Mouse (Mus musculus) brain, embryonic 18.5 days (tissue): Measurements from ENCODE around the gene Gm43518.
A peak's percentile ranks its signal among the peaks of the same experiment; 100 is the strongest.

Experiments used
- DNase-seq: peaks from one replicate; pipeline ENCODE4 v3.0.0-alpha.2; 2012; ENCODE audit warnings: low read depth, low spot score

Gene Gm43518

DNA sequence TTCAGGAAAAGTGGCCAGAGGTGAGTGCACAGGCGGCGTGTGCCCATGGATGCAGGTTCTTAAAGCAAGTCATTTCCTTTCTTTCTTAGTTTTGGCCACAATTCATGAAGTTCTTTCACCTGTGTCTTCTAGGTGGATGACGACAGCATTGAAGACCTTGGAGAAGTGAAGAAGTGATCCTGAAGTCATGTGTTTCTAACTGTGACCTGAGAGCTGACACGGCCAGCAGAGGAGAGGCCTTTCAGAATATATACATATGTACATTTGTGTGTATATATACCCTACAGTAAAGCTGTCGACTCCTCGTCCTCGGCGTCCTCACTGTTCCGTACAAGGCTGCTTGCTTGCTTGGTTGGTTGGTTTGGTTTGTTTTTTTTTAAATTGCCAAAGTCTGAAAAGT is at the start of gene Gm43518:
Gene Gm43518 (plus strand): TSS at position 301 of the 400 bp plus-strand sequence.
- no peak for DNase-seq

DNA sequence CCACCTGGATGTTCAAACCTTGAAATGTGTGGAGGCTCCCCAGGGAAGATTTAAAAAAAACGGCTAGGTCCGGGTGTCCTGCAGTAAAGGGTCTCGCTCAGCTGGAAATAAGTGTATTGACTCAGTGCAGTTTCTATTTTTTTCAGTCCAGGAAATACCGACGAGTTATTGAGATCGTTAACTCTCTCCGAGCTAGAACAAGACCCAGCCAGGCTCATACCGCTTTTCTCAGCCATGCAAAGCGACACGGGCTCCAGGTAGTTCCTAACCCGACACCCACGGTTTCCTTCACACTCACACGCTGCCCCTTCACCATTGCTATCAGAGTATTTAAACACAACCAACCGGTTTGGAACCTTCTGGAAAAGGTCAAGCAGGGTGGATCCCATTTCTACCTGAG is 49.2 kb upstream of the Gm43518 start:
- no peak for DNase-seq

DNA sequence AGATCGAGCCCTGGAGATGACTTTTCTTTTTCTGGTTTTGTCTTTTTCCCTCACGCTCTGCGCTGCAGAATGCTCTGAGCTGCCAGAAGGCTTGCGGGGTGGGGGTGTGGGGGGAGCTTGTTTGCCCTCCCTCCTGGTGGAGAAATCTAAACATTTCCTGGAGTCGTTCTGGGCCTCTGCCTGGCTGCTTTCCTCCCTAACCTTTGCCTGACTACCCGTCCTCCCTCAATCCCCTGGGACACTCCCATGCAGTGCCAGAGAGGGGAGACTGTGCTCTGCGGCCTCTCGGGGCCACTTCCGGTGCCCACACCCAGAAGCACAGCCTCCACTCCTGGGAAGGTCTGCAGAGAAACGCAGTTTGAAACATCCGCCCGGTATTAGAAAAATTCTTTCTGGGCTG is 47.3 kb upstream of the Gm43518 start, which contains the start of gene Hcar1:
Gene Hcar1 (minus strand): TSS at position 93 of the 400 bp plus-strand sequence.
- DNase-seq = no peak

DNA sequence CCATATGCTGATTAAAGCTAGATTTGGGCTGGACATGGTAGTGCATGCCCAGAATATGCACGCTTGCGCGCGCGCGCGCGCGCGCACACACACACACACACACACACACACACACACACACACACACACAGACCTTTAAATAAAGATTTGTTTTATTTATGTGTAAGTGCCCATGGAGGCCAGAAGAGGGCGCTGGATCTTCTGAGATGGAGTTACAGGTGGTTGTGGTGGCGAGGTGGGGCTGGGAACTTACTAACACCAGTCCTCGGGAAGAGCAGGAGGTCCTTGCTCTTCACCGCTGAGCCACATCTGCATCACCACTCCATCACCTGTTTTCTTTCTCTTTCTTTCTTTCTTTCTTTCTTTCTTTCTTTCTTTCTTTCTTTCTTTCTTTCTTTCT is 46.4 kb upstream of the Gm43518 start:
- DNase-seq = no peak

DNA sequence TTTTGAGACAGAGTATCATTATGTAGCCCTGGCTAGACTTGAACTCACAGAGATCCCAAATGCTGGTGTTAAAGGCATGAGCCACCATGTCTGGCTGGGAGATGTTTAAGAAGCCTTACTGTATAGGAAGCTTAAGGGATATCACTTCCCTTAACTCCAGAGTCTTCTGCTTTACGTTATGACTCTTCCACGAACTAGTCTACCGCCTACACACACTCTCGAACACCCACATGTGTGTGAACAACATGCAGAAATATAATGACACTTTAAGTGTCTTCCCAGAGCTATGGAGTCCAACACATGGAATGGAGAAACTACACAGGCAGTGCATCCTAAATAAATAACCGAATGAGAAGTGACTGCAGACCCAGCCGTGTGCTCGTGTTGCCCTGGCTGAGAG is 43.3 kb upstream of the Gm43518 start:
- no peak for DNase-seq

DNA sequence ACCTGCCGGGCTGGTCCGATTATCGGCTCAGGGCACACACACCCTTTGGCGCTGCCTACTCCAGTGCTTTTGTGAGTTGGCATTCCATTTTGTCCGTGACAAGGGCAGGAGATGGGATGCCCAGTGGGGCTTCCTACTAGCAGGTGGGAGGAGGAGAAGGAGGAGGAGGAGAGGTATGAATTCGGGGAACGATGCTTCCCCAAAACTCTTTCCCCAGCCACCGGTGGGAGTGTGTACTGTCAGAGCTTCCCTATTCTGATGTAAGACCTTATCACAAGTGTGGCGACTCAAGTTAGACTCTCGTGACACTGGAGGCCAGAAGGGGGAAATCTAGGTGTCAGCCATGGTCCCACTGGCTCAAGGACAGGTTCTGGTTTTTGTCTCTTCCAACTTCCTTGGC is 42.9 kb upstream of the Gm43518 start:
- DNase-seq = no peak

DNA sequence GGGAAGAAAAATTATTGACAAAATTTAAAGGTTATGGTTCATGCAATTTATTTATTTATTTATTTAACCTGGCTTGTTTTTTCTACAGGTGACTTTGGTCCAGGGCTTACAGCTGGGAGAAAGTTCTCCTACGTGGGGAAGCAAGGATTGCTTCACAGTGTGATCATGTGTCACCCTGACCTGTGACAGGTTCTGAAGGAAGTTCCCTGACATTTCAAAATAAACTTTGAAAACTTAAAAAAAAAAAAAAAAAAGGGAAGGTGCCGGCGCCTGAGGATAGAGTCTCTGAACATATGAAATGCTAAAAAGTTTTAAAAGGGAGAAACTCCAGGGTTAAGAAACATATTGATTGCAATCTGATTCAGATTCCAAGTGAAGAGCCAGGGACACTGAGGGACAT is 40.9 kb upstream of the Gm43518 start:
- no peak for DNase-seq

DNA sequence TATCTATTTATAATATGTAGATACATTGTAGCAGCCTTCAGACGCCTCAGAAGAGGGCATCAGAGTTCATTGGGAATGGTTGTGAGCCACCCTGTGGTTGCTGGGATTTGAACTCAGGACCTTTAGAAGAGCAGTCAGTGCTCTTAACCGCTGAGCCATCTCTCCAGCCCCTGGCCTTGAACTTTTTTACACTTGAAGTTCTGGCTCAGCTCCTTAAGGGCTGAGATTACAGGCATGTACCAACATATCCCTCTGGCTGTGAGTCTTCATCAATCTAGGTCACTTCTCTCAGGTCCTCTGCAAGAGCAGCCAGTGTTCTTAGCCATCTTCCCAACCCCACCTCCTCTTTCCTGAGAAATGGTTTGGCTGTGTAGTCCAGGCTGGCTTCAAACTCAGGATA is 36.9 kb upstream of the Gm43518 start:
- no peak for DNase-seq

DNA sequence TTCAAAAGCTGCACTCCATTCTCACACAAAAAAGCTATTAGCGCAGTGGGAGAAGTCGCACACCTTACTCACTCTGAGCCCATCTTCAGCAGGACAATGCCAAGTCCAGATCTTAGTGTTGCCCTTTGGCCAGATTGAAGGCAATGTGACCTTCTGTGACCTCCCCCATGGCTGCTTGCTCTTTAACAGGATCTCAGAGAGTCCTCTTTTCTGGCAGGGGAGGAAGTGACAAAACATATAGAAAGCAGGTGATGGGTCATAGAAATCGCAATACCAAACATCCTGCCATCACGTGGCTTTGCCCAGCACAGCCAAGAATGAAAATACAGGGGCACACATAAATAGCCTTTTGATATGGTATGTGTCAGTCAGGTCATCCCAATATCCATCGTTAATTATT is 36.2 kb upstream of the Gm43518 start:
- DNase-seq = no peak

DNA sequence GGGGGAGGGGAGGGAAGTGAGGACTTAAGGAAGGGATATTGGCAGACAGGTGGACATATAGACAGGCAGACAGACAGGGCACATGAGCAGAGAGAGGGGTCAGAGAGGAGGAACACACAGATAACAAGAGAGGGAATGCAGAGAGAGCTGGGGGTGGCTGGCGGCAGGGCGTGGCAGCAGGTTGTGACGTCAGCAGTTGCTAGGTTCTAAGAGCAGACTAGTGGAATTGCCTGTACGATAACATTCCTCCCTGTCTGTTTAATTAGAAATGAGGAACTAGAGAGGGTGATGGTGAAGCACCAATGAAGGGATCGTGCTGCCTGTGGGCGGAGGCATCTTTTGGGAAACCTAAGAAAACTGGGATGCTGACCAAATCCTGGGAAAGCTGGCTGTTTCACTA is 35.5 kb upstream of the Gm43518 start:
- DNase-seq = no peak

DNA sequence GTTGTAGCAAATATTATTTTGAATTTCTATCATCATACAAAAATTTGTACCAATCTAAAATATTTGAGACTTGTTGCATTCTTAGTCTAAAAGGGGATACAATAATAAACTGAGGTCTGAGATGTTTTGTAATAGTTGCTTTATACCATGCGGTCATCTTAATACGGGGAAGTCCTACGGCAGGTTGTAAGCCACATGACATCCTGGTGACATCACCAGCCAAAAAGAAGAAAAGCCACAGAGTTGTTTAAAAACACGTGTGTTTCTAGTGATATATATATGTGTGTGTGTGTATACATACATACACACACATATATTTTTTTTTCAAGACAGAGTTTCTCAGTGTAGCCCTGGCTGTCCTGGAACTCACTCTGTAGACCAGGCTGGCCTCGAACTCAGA is 33.7 kb upstream of the Gm43518 start:
- no peak for DNase-seq

DNA sequence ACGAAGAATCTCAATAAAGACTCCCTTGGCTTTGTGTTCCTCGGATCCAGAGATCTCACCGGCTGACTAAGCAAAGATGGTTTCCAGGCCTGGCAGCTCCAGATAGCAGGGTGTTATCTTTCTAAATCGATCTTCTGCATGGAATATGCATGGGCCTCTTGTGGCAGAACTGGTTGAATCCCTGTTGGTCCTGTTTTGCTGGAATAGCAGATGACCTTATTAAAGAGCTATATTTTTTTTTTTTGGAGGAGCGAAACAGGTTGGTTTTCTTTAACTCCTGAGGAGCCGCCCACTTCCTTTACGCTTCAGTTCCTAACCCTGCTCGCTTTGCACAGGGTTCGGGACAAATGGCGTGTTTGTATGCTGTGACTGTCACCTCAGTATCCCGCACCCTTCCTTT is 30.8 kb upstream of the Gm43518 start:
- no peak for DNase-seq

DNA sequence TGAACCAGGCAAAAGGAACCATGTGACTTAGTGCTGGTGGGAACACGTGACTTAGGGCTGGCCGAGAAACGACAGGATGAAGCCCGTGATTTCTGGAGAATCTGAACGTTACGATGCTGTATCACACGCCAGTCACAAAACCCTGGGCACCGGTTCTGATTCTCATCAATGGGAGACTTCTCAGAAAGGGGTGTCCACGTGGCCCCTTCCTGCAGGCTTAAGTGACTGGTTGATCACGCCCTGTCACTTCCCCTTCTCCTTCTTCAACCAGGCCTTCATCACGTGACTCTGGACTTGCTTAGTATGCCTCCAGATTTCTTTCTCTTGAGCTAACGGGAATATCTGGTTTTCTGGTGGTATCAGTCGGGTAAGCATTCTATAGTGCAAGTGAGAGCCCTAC is 29.9 kb upstream of the Gm43518 start:
- DNase-seq = no peak

DNA sequence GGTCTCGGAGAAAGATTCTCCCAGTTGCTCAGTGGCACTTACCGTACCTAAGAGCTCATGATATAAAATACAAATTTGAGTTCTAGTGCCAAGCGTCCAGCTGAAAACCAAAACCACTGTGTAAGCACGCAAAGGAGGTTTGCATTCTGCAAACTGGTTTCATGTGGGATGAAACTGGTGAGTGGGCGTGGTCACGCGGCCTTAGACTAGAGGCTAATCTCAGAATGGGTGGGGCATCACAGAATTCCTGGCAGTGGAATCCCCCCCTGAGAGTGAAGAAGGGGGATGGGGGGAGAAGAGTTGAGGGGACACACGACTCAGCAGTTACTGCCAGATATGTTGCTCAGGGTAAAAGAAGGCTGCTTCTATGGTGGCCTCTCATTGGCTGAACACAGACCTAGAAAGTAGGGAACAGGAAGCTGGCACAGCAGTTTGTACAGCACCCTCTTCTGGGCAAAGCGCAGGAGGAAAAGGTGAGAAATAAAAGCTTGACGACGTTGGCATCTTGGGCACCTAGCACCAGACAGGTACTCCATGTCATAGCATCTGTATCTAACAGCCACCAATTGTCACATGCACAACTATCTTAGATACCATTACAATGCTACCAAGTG is 23.1 kb upstream of the Gm43518 start:
- DNase-seq = no peak

DNA sequence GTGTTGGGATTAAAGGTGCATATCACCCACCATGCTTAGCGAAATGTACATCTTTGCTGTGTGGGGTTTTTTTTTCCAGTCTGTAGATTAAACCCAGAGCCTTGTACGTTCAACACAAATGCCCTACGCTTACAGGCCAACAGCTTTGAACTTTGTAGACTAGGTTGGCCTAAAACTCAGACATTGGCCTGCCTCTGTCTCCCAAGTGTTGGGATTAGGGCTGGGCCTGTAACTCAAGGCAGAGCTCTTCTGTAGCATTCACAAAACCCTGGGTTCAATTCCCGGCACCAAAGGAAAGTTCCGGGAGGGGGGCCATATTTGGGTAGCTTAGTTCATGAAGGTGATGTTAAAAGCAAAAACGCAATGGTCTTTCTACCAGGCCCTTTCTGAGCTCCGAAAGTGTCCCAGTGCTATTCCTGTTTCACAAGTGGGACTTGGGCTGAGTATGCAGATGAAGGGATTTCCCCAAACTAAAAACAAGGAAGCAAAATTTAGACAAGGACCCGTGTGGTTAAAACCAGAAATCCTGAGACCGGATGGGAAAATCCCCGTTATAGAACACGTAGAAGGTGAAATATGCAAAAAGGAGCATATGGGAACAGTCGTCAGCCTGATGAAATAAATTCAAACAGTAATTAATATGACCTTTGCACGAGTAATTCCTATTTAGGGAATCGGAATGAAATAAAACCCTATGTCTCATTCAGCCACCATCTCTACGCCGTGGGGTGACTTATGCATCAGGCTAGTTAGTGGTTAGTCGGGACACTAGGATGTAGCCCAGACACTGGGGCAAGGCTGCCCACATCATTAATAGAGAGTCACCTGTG is 20.9 kb upstream of the Gm43518 start:
- no peak for DNase-seq

DNA sequence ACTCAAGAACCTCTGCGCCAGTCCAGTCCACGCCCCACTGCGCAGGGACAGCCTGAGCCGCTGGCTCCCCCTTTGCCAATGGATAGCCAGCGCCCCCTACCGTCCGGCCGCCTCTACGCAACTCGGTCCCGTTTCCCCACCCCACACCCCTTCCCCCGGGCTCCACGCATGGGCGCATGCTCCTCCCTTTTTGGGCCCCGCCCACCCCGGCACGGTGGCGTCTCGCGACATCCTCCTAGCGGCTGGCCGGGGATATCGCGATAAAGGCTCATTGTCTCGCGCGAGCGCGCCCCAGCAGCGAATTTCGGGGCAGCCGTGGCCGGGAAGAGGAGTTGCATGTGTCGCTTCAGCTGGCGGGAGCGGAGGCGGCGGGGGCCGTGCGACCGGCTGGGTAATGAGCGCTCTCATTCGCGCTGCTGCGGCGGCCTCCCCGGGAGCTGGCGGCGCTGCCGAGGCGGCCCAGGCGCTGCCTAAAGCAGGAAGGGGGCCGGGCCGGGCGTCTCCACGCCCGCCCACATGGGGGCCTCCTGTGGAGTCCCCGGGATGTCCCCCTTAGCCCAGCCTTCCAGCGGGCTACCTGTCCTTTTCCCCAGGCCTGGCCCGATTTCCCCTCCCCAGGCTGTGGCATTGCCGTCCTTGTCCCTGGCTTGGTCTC is 20.1 kb upstream of the Gm43518 start, which contains the start of gene Denr:
Gene Denr (plus strand): TSS at position 200 of the 655 bp plus-strand sequence.
- peak; percentile 92 for DNase-seq

DNA sequence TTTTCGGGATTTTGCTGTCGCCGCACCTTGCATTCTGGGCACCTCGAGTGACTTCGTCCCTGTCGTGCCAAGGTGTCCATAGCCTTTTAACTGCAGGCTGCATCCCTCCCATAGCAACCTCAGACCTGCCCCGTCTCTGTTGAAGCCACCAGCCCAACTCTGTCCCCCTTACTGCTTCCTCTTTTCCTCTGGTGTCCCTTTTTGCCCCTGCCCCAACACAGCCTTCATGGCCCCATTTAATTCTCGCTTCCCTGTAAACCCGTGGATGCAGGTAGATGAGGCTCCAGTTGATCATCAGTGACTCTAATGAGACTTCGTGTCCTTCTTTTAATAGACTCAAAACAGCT is 19.6 kb upstream of the Gm43518 start:
- DNase-seq = no peak

DNA sequence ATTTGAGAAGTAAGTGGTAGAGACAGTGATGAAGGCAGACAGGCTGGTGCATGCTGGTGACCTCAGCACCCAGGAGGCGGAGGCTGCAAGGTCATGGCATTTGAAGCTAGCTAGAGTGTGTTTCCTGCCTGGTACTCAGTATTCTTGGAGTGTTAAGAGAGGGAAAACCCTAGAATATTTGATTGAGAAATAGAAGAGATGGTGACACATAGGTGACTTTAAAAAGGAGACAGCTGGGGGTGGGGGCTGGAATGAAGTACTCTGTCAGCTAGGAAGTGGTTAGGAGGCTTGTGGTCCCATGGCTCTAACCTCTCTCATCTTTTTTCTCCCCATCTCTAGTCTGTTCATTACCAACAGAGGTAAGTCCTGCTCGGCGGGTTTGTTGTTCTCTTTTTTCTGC is 12.4 kb upstream of the Gm43518 start:
- no peak for DNase-seq

DNA sequence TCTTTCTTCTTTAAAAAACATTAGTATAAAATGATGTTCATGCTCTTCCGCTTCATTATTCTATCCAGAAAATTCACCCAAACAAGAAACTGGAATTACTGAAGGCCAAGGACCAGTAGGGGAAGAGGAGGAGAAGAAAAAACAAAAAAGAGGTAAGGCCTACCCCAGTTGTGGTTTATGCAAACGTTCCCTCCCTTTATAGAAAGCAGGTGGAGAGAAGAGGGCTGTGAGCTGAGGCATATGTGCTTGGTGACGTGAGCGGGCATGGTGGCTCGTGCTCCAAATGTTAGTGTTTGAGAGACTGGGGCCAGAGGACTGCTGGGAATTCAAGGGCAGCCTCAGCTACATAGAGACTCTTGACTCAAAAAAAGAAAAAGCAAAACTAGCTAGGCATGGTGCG is 5.1 kb upstream of the Gm43518 start:
- no peak for DNase-seq

DNA sequence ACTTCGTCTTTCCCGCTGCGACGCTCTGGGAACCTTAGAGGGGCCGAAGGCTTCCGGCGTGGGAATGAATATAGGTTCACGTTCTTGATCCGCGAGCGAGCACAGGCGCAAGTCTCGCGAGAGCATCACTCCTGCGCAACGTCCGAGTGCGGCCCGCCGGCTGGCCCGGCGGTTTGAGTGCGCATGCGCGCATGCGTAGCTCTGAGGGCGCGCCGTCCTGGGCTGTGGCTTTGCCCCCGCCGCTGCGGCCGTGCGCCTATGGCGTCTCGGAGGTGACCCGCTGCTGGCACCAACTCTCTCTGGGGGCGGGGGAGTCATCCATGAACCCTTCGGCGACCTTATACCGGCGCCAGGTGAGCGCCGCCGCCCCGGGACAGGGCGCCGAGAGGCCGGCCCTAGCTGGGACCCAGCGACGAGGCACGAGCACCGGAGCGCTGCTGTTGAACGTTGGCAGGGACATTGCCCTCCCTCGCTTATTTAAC is 3.3 kb downstream of the Gm43518 start, which contains the start of gene Ccdc62:
Gene Ccdc62 (plus strand): TSS at position 172 of the 482 bp plus-strand sequence.
- DNase-seq = peak; percentile 84

DNA sequence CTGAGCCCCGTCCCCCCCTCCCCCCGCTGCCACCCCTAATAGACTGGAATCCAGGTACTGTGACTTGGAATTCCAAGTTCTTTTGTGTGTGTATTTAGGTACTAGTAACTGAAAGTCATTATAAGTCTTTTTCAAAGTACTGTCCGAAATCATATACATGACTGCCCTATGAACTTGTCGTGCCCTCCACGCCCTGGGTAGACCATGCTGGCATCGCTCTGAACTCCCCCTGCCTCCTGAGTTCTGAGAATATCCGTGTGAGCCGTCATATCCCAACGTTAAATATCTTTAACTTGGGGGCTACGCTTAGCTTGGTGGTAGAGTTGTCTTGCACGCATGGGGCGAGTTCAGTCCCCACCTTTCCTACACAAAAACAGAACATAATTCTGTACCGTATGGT is 3.9 kb downstream of the Gm43518 start:
- no peak for DNase-seq

DNA sequence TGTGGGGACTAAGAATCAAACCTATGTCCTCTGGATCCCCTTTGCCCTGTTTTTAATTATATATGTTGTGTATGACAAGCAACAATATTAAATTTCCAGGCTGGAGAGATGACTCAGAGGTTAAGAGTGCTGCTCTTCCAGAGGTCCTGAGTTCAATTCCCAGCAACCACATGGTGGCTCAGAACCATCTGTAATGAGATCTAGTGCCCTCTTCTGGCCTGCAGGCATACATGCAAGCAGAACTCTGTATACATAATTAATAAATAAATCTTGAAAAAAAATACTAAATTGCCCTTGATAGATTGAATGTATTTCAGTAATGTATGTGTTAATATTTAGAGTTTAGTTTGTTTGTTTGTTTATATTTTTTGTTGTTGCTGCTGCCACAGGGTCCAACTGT is 5.7 kb downstream of the Gm43518 start:
- DNase-seq = no peak

DNA sequence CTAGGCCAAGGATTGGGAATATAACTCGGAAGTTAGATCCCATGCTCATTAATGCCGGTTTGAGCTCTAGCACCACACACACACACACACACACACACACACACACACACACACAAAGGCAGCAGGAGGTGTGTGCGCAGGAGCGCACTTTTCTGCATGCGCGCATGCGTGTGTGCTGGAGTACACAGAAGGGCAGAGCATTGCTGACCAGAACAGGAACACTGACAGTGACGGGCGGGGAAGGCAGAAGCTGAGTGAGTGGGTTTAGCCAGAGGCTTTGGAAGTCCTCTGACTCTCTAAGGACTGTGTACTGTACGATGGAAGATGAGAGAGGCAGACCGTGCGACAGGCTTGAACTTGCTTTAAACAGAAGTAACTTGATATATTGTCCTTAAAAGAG is 6.3 kb downstream of the Gm43518 start:
- DNase-seq = no peak
